Comparison of ENCODE assay signal across 28 mouse cellular contexts in the genomic region with DNA sequence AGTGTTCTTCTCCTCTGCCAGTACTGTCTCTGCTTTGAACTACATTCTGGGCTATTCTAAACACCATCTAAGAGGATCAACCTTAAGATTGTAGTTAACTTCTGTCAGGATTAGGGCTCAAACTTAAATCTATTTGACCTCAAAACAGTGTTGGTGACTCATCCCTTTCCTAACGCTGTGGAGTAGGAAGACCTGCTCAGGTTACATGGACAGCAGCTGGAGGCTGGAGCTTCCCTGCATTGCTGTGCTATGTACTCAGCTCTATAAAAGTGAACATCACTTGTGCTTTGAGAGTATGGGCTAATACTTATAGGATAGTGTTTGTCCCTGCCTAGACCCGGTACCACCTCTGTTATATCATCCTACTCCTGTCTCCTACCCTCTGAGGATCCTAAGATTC.
"Had no signal": no experiment of that assay in that cellular context is flagged by ENCODE, and none has a peak within 500 bp of the region (broad histone marks: within the 10 kb centered on the region; RNA-seq: fewer than 3 reads in every experiment).

No protein-coding gene starts in this region.

- H3K4me2 ChIP-seq: heart, embryonic 12.5 days; hindbrain, embryonic 12.5 days; hindbrain, embryonic 14.5 days; intestine, embryonic 15.5 days; limb, embryonic 12.5 days; liver, embryonic 11.5 days; liver, embryonic 13.5 days; liver, embryonic 15.5 days had no signal

- H3K27me3 ChIP-seq: heart, embryonic 12.5 days; hindbrain, embryonic 12.5 days; intestine, embryonic 15.5 days; limb, embryonic 12.5 days; liver, embryonic 13.5 days; liver, embryonic 15.5 days had no signal

- H3K9me3 ChIP-seq: hindbrain, embryonic 12.5 days; intestine, embryonic 15.5 days; limb, embryonic 10.5 days; limb, embryonic 12.5 days; liver, embryonic 13.5 days; liver, embryonic 15.5 days had no signal

- H3K27ac ChIP-seq: gastrocnemius, adult 2 months; heart, adult 2 months; hindbrain, embryonic 10.5 days; hindbrain, embryonic 12.5 days; hindbrain, embryonic 14.5 days; intestine, embryonic 15.5 days; limb, embryonic 10.5 days; limb, embryonic 12.5 days; liver, embryonic 13.5 days; liver, embryonic 15.5 days had no signal

- H3K9ac ChIP-seq: heart, embryonic 12.5 days; hindbrain, embryonic 12.5 days; hindbrain, embryonic 14.5 days; intestine, embryonic 15.5 days; limb, embryonic 12.5 days; liver, embryonic 13.5 days; liver, embryonic 15.5 days had no signal

- H3K36me3 ChIP-seq: heart, embryonic 12.5 days; hindbrain, embryonic 10.5 days; hindbrain, embryonic 12.5 days; intestine, embryonic 15.5 days; limb, embryonic 10.5 days; limb, embryonic 12.5 days; liver, embryonic 13.5 days; liver, embryonic 15.5 days had no signal

- DNase-seq: gastrocnemius, adult 2 months; gastrocnemius, postnatal 10 days; gastrocnemius, postnatal 25 days; heart, adult 11 months; heart, adult 2 months; heart, postnatal 10 days; heart, postnatal 4 days; kidney, adult 18-20 months; kidney, adult 8-10 months; kidney, postnatal 10 days; kidney, postnatal 25 days; kidney, postnatal 4 days; layer of hippocampus, adult 9-11 months; layer of hippocampus, postnatal 36 days; liver; liver, embryonic 13.5 days had no signal

- ATAC-seq: hindbrain, embryonic 16.5 days; inflammation-experienced regulatory T-cells, adult 6 months; intestine, embryonic 15.5 days; intestine, postnatal 0 days had no signal

- H3K4me1 ChIP-seq: heart, embryonic 12.5 days; hindbrain, embryonic 10.5 days; hindbrain, embryonic 12.5 days; intestine, embryonic 15.5 days; limb, embryonic 10.5 days; limb, embryonic 12.5 days; liver, embryonic 13.5 days; liver, embryonic 15.5 days had no signal

- H3K4me3 ChIP-seq: gastrocnemius, adult 2 months; heart, adult 2 months; heart, embryonic 12.5 days; hindbrain, embryonic 10.5 days; hindbrain, embryonic 12.5 days; intestine, embryonic 15.5 days; limb, embryonic 10.5 days; limb, embryonic 12.5 days; liver, embryonic 13.5 days; liver, embryonic 15.5 days had no signal
